Mouse (Mus musculus) midbrain, embryonic 16.5 days (tissue): ENCODE results near the gene Gm20521. TPM values are rescaled to one million over a fixed set of nuclear protein-coding genes. Genes with fewer than 3 reads are reported as not detected.
A peak's percentile ranks its signal among the peaks of the same experiment; 100 is the strongest.

Source experiments
- ATAC-seq: fragments of 200-750 bp; cut with Nextera tagmentation; 2 replicates; pipeline ENCODE4 v1.8.0; 2017; ENCODE audit warnings: moderate TSS enrichment
- H3K27ac ChIP-seq: fragments of 300-500 bp; sonication (generic); 2 replicates; pipeline ENCODE4 v1.5.1; 2014; ENCODE audit warnings: mild to moderate bottlenecking, low read length, mixed read lengths
- H3K27me3 ChIP-seq: fragments of 300-500 bp; sonication (generic); 2 replicates; pipeline ENCODE4 v1.6.1; 2014; ENCODE audit warnings: low read depth, low read length, mixed read lengths; ENCODE audit not compliant: control insufficient read depth, insufficient read depth
- H3K36me3 ChIP-seq: fragments of 300-500 bp; sonication (generic); 2 replicates; pipeline ENCODE4 v1.6.1; 2014; ENCODE audit warnings: mild to moderate bottlenecking, low read length, moderate library complexity, mixed read lengths; ENCODE audit not compliant: control insufficient read depth, insufficient read depth
- H3K4me1 ChIP-seq: fragments of 300-500 bp; sonication (generic); 2 replicates; pipeline ENCODE4 v1.6.1; 2014; ENCODE audit warnings: mild to moderate bottlenecking, low read length, mixed read lengths; ENCODE audit not compliant: control insufficient read depth, insufficient read depth
- H3K4me2 ChIP-seq: fragments of 300-500 bp; sonication (generic); 2 replicates; pipeline ENCODE4 v1.6.1; 2014; ENCODE audit warnings: mild to moderate bottlenecking, low read length, mixed read lengths
- H3K4me3 ChIP-seq: fragments of 300-500 bp; sonication (generic); 2 replicates; pipeline ENCODE4 v1.5.1; 2014; ENCODE audit warnings: low read depth, mild to moderate bottlenecking, low read length, moderate library complexity, mixed read lengths
- H3K9ac ChIP-seq: fragments of 300-500 bp; sonication (generic); 2 replicates; pipeline ENCODE4 v1.6.1; 2014; ENCODE audit warnings: low read depth, low read length, mixed read lengths
- H3K9me3 ChIP-seq: fragments of 300-500 bp; sonication (generic); replicated peaks from 2 replicates; pipeline ENCODE4 v1.6.1; 2014; ENCODE audit warnings: mild to moderate bottlenecking, low read length, mixed read lengths; ENCODE audit not compliant: control insufficient read depth, poor library complexity, severe bottlenecking
- WGBS: fragments of 180-500 bp; shearing (Covaris S2); extraction: QIAGEN DNeasy Blood & Tissue Kit; methylation state at CpG from one replicate; pipeline ENCODE4 v1.1.7; 2014; 5-methylcytosine and 5-hydroxymethylcytosine counted together
- polyA plus RNA-seq: library from polyadenylated mRNA; unstranded; fragments of >200 nt; fragmentation: Nextera tagmentation; extraction: Ambion mirVana; gene quantifications from 2 replicates; pipeline ENCODE4 v1.2.1, GENCODE M21; 2015

The Gm20521 gene
- polyA plus RNA-seq, 1 experiment from 2014 or later: not detected

DNA sequence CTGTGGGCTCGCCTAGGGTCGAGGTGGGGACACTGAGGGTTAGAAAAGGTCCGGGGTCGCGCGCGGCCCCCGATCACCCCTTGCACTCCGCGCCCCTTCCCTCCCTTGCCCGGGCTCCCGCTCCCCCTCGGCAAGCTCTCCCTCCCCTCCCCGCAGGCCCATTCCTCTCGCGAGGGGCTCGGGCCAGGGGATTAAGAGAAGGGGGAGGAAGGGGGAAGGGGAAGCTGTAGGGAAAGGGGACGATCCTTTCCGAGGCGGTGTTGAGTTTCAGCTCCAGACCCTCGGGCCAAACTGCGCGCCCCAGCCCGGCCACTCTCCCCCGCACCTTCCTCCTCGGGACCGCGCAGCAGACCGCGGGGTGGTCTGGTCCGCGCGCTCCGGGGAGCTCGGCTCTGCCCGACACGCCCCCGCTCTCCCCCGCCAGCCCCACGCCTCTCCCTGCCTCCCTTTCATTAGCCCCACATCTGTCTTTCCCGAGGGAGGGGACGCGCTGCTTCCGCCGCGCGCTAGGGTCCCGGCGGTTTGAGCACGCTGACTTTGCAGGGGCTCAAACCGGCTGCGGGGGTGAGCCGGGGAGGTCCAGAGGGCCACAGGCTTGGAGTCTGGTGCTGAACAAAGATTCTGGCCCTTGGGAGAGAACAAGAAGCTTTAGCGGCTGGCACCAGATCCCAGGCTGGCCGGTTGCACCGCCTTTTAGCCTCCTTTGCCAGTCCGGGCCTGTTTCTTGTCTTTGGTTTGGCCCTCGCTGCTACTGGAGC, 43.3 kb downstream of the Gm20521 start:
- H3K4me1 ChIP-seq: peaks cover 26% of the 10 kb centered on the region
- H3K27ac ChIP-seq: peak overlapping the region; percentile 87
- peak overlapping the region; percentile 95 for H3K4me2 ChIP-seq
- ATAC-seq: peak; percentile 63
- H3K9me3 ChIP-seq: no peaks in the 10 kb centered on the region
- under 1% methylated on average over 34 of the region's 58 CpGs for WGBS
- H3K9ac ChIP-seq: peak overlapping the region; percentile 79
- no peaks in the 10 kb centered on the region for H3K27me3 ChIP-seq
- H3K36me3 ChIP-seq: no peaks in the 10 kb centered on the region
- H3K4me3 ChIP-seq: peak overlapping the region; percentile 54

DNA sequence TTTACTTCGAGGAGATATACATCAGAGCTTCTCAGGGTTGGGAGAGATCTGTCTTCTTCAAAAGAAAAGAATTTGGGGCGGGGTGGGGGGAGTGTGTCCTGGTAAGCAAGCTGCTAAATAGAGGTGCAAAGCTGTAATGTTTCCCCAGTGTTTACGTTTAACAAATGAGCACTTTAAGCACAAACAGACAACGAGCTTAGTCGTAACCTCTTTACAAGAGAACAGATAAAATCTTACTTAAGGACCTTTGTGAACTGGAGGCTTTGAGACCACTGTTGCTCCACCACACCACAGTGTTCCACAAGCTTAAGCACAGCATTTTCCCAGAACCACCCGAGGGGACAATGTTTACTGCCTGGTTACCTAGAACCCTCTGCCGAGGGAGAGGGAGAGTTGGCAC, 44.1 kb downstream of the Gm20521 start:
- Histone ChIP-seq H3K9me3 (no peaks in the 10 kb centered on the region), H3K4me1 (peaks cover 26% of the 10 kb centered on the region), H3K9ac (peak overlapping the region; percentile 79), H3K27me3 (no peaks in the 10 kb centered on the region), H3K27ac (peak overlapping the region; percentile 87), H3K4me2 (peak overlapping the region; percentile 95), H3K4me3 (no peak overlapping the region; the same call in 1 of the 2 replicates), H3K36me3 (no peaks in the 10 kb centered on the region)
- ATAC-seq: no peak
- 17% methylated on average over 7 of the region's 7 CpGs for WGBS

DNA sequence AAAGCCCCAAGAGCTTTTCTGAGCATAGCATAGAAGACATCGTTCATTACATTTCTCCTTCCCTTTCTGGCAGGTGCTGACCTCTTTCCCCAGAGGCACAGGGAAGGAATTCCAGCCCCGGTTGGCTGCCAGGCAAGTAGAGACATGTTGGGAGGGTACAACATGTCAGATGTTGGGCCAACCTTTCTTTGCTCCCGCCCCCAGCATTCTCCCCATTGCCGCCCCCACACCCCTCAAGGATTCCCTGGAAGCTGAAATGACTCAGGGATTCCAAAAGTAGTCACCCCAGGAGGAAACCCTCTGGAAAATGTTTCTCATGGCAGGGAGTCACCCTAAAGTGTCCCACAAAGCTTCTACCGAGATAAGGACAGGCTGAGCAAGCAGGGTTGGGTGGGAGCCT, 46.6 kb downstream of the Gm20521 start:
- Histone ChIP-seq H3K4me1 (peaks cover 25% of the 10 kb centered on the region), H3K27ac (no peak overlapping the region), H3K27me3 (no peaks in the 10 kb centered on the region), H3K4me2 (no peak overlapping the region), H3K4me3 (no peak overlapping the region), H3K9me3 (no peaks in the 10 kb centered on the region), H3K9ac (no peak overlapping the region), H3K36me3 (no peaks in the 10 kb centered on the region)
- ATAC-seq: no peak
- 87% methylated on average over 5 of the region's 5 CpGs for WGBS

DNA sequence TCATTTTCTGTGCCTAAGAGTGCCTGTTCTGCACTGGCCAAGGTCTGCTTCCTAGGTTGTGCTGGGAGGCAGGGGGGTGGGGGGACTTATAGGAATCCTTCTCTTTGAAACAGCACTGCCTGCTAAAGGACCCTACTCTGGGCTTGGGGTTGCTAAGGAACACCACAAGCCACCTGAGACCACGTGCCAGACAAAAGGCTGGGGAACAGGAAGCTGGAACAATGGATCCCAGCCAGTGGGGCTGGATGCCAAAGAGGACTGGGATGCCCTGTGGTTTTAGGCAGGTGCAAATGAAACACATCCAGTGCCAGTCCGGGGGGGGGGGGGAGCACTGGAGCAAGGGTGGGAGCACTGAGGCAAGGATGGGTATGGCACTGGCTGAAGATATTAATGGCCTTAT, 47.2 kb downstream of the Gm20521 start:
- Histone ChIP-seq H3K27ac (no peak overlapping the region), H3K9me3 (no peaks in the 10 kb centered on the region), H3K9ac (no peak overlapping the region), H3K4me2 (no peak overlapping the region), H3K36me3 (no peaks in the 10 kb centered on the region), H3K4me3 (no peak overlapping the region), H3K27me3 (no peaks in the 10 kb centered on the region), H3K4me1 (peaks cover 21% of the 10 kb centered on the region)
- no peak for ATAC-seq
- 22% methylated on average over 2 of the region's 2 CpGs for WGBS

DNA sequence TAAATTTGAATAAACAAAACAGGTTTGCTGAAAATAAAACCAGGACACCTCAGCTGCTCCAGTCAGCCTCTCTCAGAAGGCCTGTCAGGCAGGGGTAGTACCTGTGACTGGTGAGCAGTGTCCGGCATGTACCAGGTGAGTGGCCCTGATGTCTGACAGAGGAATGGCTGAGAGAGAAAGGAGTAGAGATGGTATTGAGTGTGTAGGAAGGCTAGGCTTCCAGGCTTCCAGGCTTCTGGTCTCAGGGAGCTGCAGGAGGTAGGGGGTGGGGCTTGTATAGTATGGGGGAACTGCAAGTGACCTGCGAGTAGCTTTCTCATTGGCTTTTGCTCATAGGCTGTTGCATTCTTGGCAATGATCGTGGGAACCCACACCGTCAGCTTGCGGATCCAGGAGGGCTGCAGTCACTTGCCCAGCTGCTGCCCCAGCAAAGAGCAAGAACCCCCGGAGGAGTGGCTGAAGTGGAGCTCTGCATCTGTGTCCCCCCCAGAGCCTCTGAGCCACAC, 49.5 kb downstream of the Gm20521 start, which contains the start of gene Il25:
Gene Il25 (plus strand): TSS at position 51 of the 506 bp plus-strand sequence.
- no peaks in the 10 kb centered on the region for H3K27me3 ChIP-seq
- ATAC-seq: no peak
- no peak within 1 kb of the TSS for H3K4me2 ChIP-seq
- H3K4me1 ChIP-seq: peaks cover 6% of the 10 kb centered on the region; the same call in 1 of the 2 replicates
- H3K9me3 ChIP-seq: no peaks in the 10 kb centered on the region
- no peak within 1 kb of the TSS for H3K9ac ChIP-seq
- no peaks in the 10 kb centered on the region for H3K36me3 ChIP-seq
- H3K4me3 ChIP-seq: no peak within 1 kb of the TSS
- no peak within 1 kb of the TSS for H3K27ac ChIP-seq
- 37% methylated on average over 6 of the region's 6 CpGs for WGBS

DNA sequence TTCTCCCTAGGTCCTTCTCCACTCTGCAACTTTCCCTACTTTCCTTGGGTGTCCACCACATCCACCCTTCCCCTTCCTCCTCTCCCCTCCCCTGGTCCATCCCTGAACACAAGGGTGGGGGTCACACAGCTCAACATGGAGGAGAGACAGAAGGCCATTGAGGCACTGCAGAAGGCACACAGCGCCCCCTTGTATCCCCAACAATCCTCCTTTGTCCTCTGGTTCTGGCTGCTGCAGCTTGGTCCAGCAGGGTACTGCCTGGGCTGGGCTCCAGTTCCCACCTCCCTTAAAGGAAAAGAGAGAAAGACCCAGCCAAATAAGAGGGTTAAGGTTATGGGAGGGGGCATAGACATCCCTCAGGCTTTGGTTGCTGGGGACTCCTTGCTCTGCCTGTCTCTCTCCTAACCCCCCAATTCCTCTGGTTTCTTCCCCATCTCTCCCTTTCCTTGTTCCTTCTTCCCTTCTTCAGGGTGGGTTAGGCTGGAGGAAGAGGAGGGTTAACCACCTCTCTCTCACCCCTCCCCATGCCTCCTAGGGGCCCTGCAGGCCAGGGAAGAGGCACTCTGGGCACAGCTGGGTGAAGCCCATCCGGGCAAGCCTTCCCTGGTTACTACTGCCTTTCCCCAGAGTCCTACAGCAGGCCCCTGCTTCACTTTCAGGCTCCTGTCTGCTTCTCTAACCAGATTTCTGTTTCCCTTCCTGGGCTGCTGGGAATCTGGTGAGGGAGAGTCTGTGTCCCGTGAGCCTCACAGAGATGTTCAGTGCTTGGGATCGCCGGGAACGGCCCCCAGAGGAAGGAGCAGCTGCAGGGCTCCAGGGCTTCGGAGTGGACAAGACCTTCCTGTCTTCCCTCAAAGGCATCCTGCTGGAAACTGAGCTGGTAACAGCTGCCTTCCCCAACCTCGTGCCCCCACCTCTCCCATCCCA, 52.9 kb downstream of the Gm20521 start, which contains the start of gene Cmtm5:
Gene Cmtm5 (plus strand): TSS at position 358 of the 927 bp plus-strand sequence.
- H3K9ac ChIP-seq: peak within 1 kb of the TSS; percentile 2; the same call in 1 of the 2 replicates
- 28% methylated on average over 8 of the region's 8 CpGs for WGBS
- peak within 1 kb of the TSS; percentile 15; the same call in 1 of the 2 replicates for H3K4me2 ChIP-seq
- peak within 1 kb of the TSS; percentile 53 for H3K27ac ChIP-seq
- no peaks in the 10 kb centered on the region for H3K4me1 ChIP-seq
- H3K27me3 ChIP-seq: no peaks in the 10 kb centered on the region
- no peaks in the 10 kb centered on the region for H3K9me3 ChIP-seq
- H3K4me3 ChIP-seq: no peak within 1 kb of the TSS
- no peaks in the 10 kb centered on the region for H3K36me3 ChIP-seq
- peak; percentile 66 for ATAC-seq

DNA sequence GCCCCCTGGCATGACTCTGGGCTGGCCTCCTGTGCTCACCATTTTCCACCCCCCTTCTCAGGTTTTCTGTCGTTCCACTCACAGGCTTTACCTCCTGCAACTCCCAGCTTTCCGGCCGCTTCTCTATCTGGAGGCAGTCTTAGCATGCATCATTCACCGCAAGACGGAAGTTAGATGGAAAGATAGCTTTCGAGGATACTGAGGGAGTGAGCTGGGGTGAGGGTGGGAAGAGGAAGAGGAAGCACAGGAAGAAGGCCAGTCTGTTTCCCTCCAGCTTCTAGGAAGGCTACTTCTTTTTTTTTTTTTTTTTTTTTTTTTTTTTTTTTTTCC, 53.6 kb downstream of the Gm20521 start:
- Histone ChIP-seq H3K9ac (no peak overlapping the region), H3K27ac (peak overlapping the region; percentile 53; the same call in 1 of the 2 replicates)
- WGBS: 62% methylated on average over 6 of the region's 6 CpGs

DNA sequence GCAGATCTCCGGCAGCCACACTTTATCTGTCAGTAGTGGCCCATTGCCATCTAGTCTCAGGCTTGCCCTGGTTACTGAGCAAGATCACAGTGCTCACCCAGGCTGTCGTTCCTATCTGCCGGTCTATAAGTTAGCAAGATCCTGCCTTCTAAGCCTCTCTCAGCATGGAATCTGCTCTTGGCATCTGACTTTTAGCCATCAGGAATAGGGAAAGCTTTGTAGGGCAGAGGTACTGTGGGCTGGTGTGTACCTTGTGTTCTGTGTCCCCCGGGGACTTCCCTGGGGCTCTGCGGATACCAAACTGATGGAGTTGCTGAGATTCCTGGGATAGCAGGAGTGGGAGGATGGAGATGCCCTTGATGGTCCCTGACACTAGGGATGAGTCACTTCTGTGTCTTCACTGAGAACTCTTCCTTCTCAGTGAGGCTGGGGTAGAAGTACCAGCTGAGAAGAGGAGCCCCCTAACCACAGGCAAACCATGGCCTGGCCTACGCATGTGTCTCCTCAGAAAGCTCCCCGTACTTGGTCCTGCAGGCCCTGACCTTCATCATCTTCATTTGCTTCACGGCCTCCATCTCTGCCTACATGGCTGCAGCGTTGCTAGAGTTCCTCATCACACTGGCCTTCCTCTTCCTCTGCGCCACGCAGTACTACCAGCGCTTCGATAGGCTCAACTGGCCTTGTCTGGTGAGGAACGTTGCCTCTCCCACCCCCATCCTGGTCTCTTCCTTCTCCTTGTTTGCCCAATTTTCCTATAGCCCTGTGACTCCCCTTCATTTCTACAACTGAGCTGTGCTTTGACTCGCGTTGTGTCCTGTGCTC, 54.3 kb downstream of the Gm20521 start:
- no peak for ATAC-seq
- H3K4me3 ChIP-seq: no peak overlapping the region

More for the DNA sequence above, 53.6 kb downstream of the Gm20521 start:
- H3K4me1 ChIP-seq: no peaks in the 10 kb centered on the region
- H3K4me3 ChIP-seq: no peak overlapping the region
- H3K9me3 ChIP-seq: no peaks in the 10 kb centered on the region
- no peaks in the 10 kb centered on the region for H3K27me3 ChIP-seq
- ATAC-seq: no peak
- no peak overlapping the region for H3K4me2 ChIP-seq
- no peaks in the 10 kb centered on the region for H3K36me3 ChIP-seq

More for the DNA sequence above, 54.3 kb downstream of the Gm20521 start:
- H3K36me3 ChIP-seq: no peaks in the 10 kb centered on the region
- no peaks in the 10 kb centered on the region for H3K27me3 ChIP-seq
- H3K4me2 ChIP-seq: no peak overlapping the region
- no peaks in the 10 kb centered on the region for H3K4me1 ChIP-seq
- H3K9me3 ChIP-seq: no peaks in the 10 kb centered on the region
- H3K27ac ChIP-seq: no peak overlapping the region
- 92% methylated on average over 16 of the region's 16 CpGs for WGBS
- H3K9ac ChIP-seq: no peak overlapping the region
